Mouse (Mus musculus): Measurements from ENCODE around the gene Smtnl1. TPM values are rescaled to one million over a fixed set of nuclear protein-coding genes. Genes with fewer than 3 reads are reported as not detected.

Gene Smtnl1
- total and polyA plus RNA-seq, 3 experiments, result not detected

DNA sequence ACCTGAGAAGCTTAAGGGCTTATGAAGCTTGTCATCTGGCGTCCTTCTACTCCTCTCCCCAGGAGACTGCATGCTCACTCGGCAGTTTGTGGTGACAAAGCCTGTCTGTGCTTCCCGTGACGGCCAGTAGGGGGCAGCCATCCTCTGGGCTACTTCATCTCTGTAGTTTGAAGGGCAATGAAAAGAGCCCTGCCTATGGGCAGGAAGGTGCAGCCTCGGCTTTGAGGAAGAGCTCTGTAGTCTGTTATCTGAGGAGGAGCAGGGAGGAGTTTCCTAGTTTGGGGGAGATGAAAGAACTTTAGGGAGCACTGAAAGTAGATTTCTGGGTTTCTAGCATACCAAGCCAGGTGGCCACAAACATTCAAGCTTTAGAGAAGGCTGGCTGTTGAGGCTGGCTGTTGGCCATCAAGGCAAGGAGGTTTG, 46.1 kb upstream of the Smtnl1 start (continued):
- peak; percentile 89 for TF ChIP-seq SIN3A (IDR thresholded peaks at IDR 0.05; ENCODE audit: low read length)
- TF ChIP-seq MYC (IDR thresholded peaks at IDR 0.05; ENCODE audit: low read depth, low read length), result peak; percentile 68
- TF ChIP-seq JUND (IDR thresholded peaks at IDR 0.05; ENCODE audit: low read depth, low read length), result 0 out of 2 replicates have a peak, but pooled peaks have one; percentile 35

DNA sequence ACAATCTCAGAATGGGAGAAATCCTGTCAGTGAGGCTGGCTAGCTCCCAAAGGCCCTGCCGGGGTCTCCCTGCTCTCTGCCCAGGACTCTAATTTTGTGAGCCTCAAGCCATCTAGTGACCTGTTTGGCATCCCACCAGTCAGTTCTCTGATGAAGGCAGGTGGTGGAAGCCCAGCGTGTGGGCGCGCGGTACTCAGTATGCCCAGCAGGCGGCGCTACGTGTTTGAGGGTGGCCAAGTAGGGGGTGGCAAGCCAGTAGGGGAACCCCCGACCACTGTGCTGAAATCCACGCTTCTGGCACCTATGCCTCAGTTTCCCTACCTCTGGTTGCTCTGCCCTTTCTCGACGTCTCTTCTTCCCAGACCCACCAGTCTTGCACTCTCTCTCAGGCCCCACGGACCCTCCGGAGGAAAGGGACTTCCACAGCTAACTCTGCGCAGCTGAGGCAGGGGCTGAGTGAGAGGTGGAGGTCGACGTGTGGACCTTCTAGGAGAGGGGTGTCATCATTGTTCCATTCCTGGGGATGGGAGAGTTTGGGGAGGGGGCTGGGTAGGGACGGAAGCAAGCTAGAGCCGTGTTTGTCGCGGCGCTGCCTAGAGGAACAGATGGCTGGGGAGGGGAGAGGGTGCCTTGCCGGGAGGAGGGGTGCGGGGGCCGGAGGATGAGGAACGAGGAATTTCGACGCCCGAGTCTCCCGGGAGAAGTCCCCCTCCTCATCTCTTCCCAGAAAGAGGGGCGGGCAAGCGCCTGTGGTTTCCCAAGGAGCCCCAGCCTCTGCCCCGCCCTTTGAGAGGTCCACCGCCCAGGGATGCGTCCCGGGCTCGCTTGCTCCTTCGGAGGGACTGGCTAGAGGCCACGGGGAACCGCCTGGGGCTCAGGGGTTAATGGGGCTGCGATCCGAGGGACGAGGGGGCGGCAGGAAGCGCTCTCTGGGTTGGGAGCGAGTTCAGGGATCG, 43.4 kb upstream of the Smtnl1 start:
- Histone ChIP-seq H3K27ac (ENCODE audit: control insufficient read depth, low read depth, low read length) (peak overlapping the region; percentile 96), H3K9me3 (replicated peaks; ENCODE audit: insufficient read depth, low read length) (no peaks in the 10 kb centered on the region), H3K4me3 (ENCODE audit: control insufficient read depth in 1 of 2, insufficient read depth in 1 of 2, low read depth in 2 of 2, low read length in 2 of 2) (peak overlapping the region; percentile 42 to 68), H3K36me3 (ENCODE audit: control insufficient read depth in 1 of 2, insufficient read depth in 2 of 2, low read length in 2 of 2) (peaks cover 3 to 32% of the 10 kb centered on the region in 2 experiments), H3K9ac (ENCODE audit: control insufficient read depth, low read depth, low read length, poor library complexity, severe bottlenecking) (peak overlapping the region; percentile 65), H3K4me1 (ENCODE audit: control insufficient read depth in 1 of 2, insufficient read depth in 2 of 2, low read length in 2 of 2) (peaks cover 23 to 42% of the 10 kb centered on the region in 2 experiments), H3K79me2 (ENCODE audit: control insufficient read depth, insufficient read depth, low read length, poor library complexity) (no peaks in the 10 kb centered on the region), H3K27me3 (ENCODE audit: control insufficient read depth in 1 of 2, insufficient read depth in 2 of 2, low read length in 2 of 2) (no peaks in the 10 kb centered on the region)
- TF ChIP-seq JUND (IDR thresholded peaks at IDR 0.05; ENCODE audit: low read depth, low read length) (no peak), CTCF (IDR thresholded peaks at IDR 0.05 in 2 of 3, conservative IDR thresholded peaks at IDR 0.05 in 1 of 3; ENCODE audit: control insufficient read depth in 1 of 3, insufficient read depth in 1 of 3, low read depth in 2 of 3, low read length in 3 of 3, poor library complexity in 1 of 3, severe bottlenecking in 1 of 3) (peak; percentile 80 to 97 (median 84)), ZNF384 (IDR thresholded peaks at IDR 0.05; ENCODE audit: low read depth, low read length) (no peak), RAD21 (IDR thresholded peaks at IDR 0.05; ENCODE audit: low read depth, low read length) (peak; percentile 44), POLR2A (IDR thresholded peaks at IDR 0.05; ENCODE audit: control insufficient read depth in 1 of 2, insufficient read depth in 1 of 2, low read depth in 1 of 2, low read length in 2 of 2, poor library complexity in 1 of 2) (no peak), MAZ (IDR thresholded peaks at IDR 0.05; ENCODE audit: low read depth, low read length) (peak; percentile 37; the same call in 1 of the 2 replicates), MYB (IDR thresholded peaks at IDR 0.05; ENCODE audit: low read depth, low read length) (no peak), UBTF (IDR thresholded peaks at IDR 0.05; ENCODE audit: borderline replicate concordance, insufficient read depth, low read depth, low read length) (no peak), SMC3 (IDR thresholded peaks at IDR 0.05; ENCODE audit: low read depth, low read length) (peak; percentile 62), NRF1 (IDR thresholded peaks at IDR 0.05; ENCODE audit: insufficient read depth, low read depth, low read length, poor library complexity, severe bottlenecking) (no peak), MAFK (IDR thresholded peaks at IDR 0.05; ENCODE audit: borderline replicate concordance, low read depth, low read length) (no peak), ZMIZ1 (IDR thresholded peaks at IDR 0.05; ENCODE audit: low read depth, low read length) (no peak), MXI1 (IDR thresholded peaks at IDR 0.05; ENCODE audit: low read depth, low read length) (0 out of 2 replicates have a peak, but pooled peaks have one; percentile 22)
- peak; percentile 78 for DNase-seq (ENCODE audit: low read depth, low spot score)

DNA sequence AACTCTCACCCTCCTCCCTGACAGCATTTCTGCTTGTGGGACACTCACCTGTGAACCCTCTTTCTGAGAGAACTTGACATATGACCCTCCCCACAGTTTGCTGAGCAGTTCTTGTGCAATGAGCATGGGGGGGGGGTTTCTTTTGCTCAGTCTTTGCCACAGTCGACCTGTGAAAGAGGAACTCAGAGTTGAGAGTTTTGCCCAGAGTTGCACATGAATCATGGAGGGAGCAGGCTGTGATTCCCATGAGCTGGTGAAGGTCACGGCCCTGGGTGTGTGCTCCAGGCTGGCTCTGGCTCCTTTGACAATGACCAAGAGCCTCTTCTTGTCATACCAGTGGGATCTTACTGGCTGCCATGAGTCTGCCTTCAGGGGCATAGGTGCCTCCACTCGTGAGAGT, 39.8 kb upstream of the Smtnl1 start:
- Histone ChIP-seq H3K79me2 (ENCODE audit: control insufficient read depth, insufficient read depth, low read length, poor library complexity) (no peaks in the 10 kb centered on the region), H3K4me1 (ENCODE audit: control insufficient read depth in 1 of 2, insufficient read depth in 2 of 2, low read length in 2 of 2) (peaks cover 11 to 17% of the 10 kb centered on the region in 2 experiments), H3K27ac (ENCODE audit: control insufficient read depth, low read depth, low read length) (no peak overlapping the region), H3K36me3 (ENCODE audit: control insufficient read depth in 1 of 2, insufficient read depth in 2 of 2, low read length in 2 of 2) (peaks cover 15 to 22% of the 10 kb centered on the region in 2 experiments), H3K4me3 (ENCODE audit: control insufficient read depth in 1 of 2, insufficient read depth in 1 of 2, low read depth in 2 of 2, low read length in 2 of 2) (no peak overlapping the region), H3K27me3 (ENCODE audit: control insufficient read depth in 1 of 2, insufficient read depth in 2 of 2, low read length in 2 of 2) (no peaks in the 10 kb centered on the region), H3K9me3 (replicated peaks; ENCODE audit: insufficient read depth, low read length) (no peaks in the 10 kb centered on the region), H3K9ac (ENCODE audit: control insufficient read depth, low read depth, low read length, poor library complexity, severe bottlenecking) (no peak overlapping the region)
- no peak for DNase-seq (ENCODE audit: low read depth, low spot score)
- TF ChIP-seq USF1 (IDR thresholded peaks at IDR 0.05; ENCODE audit: low read depth, low read length) (no peak), MAFK (IDR thresholded peaks at IDR 0.05; ENCODE audit: borderline replicate concordance, low read depth, low read length) (no peak), MXI1 (IDR thresholded peaks at IDR 0.05; ENCODE audit: low read depth, low read length) (no peak), TCF12 (IDR thresholded peaks at IDR 0.05; ENCODE audit: low read depth, low read length) (no peak), CTCF (IDR thresholded peaks at IDR 0.05 in 2 of 3, conservative IDR thresholded peaks at IDR 0.05 in 1 of 3; ENCODE audit: control insufficient read depth in 1 of 3, insufficient read depth in 1 of 3, low read depth in 2 of 3, low read length in 3 of 3, poor library complexity in 1 of 3, severe bottlenecking in 1 of 3) (no peak), ETS1 (IDR thresholded peaks at IDR 0.05; ENCODE audit: low read depth, low read length) (no peak), RAD21 (IDR thresholded peaks at IDR 0.05; ENCODE audit: low read depth, low read length) (no peak), MEF2A (IDR thresholded peaks at IDR 0.05; ENCODE audit: extremely low read depth, insufficient replicate concordance, low read depth, low read length, poor library complexity, severe bottlenecking) (no peak), MYB (IDR thresholded peaks at IDR 0.05; ENCODE audit: low read depth, low read length) (no peak), TAL1 (IDR thresholded peaks at IDR 0.05; ENCODE audit: low read length) (no peak)

Measured in MEL (cell line).